Mouse (Mus musculus) CH12.LX (cell line): Measurements from ENCODE around the gene Srgap1.

Experiments used
- CHD1 ChIP-seq: IDR thresholded peaks from 2 replicates; pipeline ENCODE4 v1.6.1; 2012; ENCODE audit warnings: low read depth, low read length, improper control_type of control experiment, inconsistent platforms
- CTCF ChIP-seq, 2 experiments: IDR thresholded peaks in 1 of 2; conservative IDR thresholded peaks in 1 of 2; 2 replicates each; pipeline ENCODE4 v1.5.1; 2011 to 2012; ENCODE audit warnings: low read depth in 2 of 2, low read length in 2 of 2, improper control_type of control experiment in 1 of 2, inconsistent platforms in 1 of 2, mild to moderate bottlenecking in 1 of 2, moderate library complexity in 1 of 2
- MXI1 ChIP-seq: IDR thresholded peaks from 2 replicates; pipeline ENCODE4 v1.6.1; 2011; ENCODE audit warnings: mild to moderate bottlenecking, low read depth, low read length, improper control_type of control experiment
- ZC3H11A ChIP-seq: IDR thresholded peaks from 2 replicates; pipeline ENCODE4 v1.6.1; 2012; ENCODE audit warnings: low read depth, mild to moderate bottlenecking, inconsistent platforms, low read length, improper control_type of control experiment

- TF ChIP-seq CHD1 (no peak), ZC3H11A (no peak), MXI1 (no peak), CTCF (conservative IDR thresholded peaks at IDR 0.05 in 1 of 2, IDR thresholded peaks at IDR 0.05 in 1 of 2; ENCODE audit: low read depth in 2 of 2, low read length in 2 of 2) (no peak)
Measured at GRCm38 (mm10) chr10:121750175-121750574, 296.9 kb downstream of the Srgap1 start.
